Mouse (Mus musculus): Measurements from ENCODE around the gene Uap1. TPM values are rescaled to one million over a fixed set of nuclear protein-coding genes. Genes with fewer than 3 reads are reported as not detected.
"Not testable (repeated sequence)": the region's sequence is repeated elsewhere in the genome, so short reads cannot be mapped to it uniquely, and the experiment has no call there.

Gene Uap1
- total RNA-seq, 2 experiments from 2014 or later = 49.1 to 55.4 TPM

- intact Hi-C loops (cut with DNase I) = loop anchor here (2.0 to 5.0 kb wide), 6 partner anchors 38 to 604 kb away; partner anchors contain the start of genes Nuf2 and Uap1
- peak; percentile 69 to 82 for DNase-seq
Measured at GRCm38 (mm10) chr1:170136351-170137009, 38.3 kb downstream of the Uap1 start.

GRCm38 (mm10) chr1:170134264-170134663 is 40.5 kb downstream of the Uap1 start:
- no peak for DNase-seq
- intact Hi-C loops (cut with DNase I) = no loop called here

GRCm38 (mm10) chr1:170130962-170131361 is 43.8 kb downstream of the Uap1 start:
- intact Hi-C loops (cut with DNase I) = no loop called here
- no peak for DNase-seq

- no peak for DNase-seq
- intact Hi-C loops (cut with DNase I) = no loop called here
Measured at GRCm38 (mm10) chr1:170124644-170125043, 50.1 kb downstream of the Uap1 start.

GRCm38 (mm10) chr1:170113616-170114015 is 61.1 kb downstream of the Uap1 start:
- no peak for DNase-seq
- intact Hi-C loops (cut with DNase I) = loop anchor here (5.0 kb wide), 1 partner anchor 101 kb away; no protein-coding TSS in a partner anchor

DNA sequence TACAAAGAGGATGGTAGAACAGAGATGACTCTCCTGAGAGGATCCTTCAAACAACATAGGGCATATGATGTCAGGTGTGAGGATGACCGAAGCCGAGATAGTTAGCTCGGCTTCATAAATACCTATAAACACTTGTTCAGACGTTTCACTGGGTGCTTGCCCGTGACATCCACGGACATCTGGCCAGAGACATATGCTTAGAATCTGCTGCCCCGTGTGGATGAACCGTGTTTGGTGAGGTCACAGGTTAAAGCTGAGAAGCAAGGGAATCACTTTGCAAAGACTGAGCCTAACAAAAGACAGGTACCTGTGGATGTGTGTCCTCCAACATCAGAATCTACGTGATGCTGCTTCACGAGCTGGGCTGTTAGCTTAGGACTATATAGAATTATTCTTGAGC is 62.5 kb downstream of the Uap1 start:
- no peak for DNase-seq
- intact Hi-C loops (cut with DNase I) = loop anchor here (5.0 kb wide), 1 partner anchor 100 kb away; no protein-coding TSS in a partner anchor

GRCm38 (mm10) chr1:170111651-170112226 is 63.0 kb downstream of the Uap1 start:
- intact Hi-C loops (cut with DNase I) = loop anchor here (5.0 kb wide), 1 partner anchor 99 kb away; no protein-coding TSS in a partner anchor
- DNase-seq = no peak

GRCm38 (mm10) chr1:170110516-170111332 is 64.0 kb downstream of the Uap1 start, which contains the start of gene Ddr2:
Gene Ddr2, minus strand, starts transcription at chr1:170110762.
- intact Hi-C loops (cut with DNase I) = loop anchor here (5.0 kb wide), 1 partner anchor 98 kb away; no protein-coding TSS in a partner anchor
- DNase-seq = peak; percentile 73 to 74

GRCm38 (mm10) chr1:170109776-170110515 is 64.8 kb downstream of the Uap1 start:
- DNase-seq = peak; percentile 14 to 25
- intact Hi-C loops (cut with DNase I) = loop anchor here (5.0 kb wide), 2 partner anchors 48 to 98 kb away; no protein-coding TSS in a partner anchor

DNA sequence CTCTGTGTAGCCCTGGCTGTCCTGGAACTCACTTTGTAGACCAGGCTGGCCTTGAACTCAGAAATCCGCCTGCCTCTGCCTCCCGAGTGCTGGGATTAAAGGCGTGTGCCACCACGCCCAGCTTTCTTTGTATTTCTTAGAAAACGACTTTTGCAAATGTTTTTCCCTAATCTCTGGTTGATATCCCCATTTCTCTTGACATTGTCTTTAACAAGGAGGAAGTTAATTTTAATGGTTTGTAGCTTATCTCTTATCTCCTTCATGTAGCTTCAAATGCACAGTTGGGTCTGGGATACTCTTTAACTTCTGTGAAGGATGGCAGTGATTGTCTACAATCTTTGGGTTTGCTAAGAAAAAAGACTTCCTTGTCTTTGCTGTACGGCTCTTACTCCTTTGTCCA is 71.9 kb downstream of the Uap1 start:
- DNase-seq; intact Hi-C loops (cut with DNase I): not testable (repeated sequence)

Other genes with a start within 250 kb of the Uap1 start
- gene Ccdc190, start 246.3 kb downstream of the Uap1 start, total RNA-seq (2021) = under 1 TPM; 0.29 to 0.36 TPM
- 10 to 100 TPM; 16.6 to 17.6 TPM for gene Hsd17b7, start 205.7 kb downstream of the Uap1 start, total RNA-seq (2021)
- 10 to 100 TPM; 25.3 to 26.8 TPM for gene Ddr2, start 64.2 kb downstream of the Uap1 start, total RNA-seq (2021)
- 10 to 100 TPM; 19.9 to 23.2 TPM for gene Uhmk1, start 40.4 kb upstream of the Uap1 start, total RNA-seq (2021)
- not detected for gene Sh2d1b2, start 57.8 kb upstream of the Uap1 start, total RNA-seq (2021)
- under 1 TPM in 1 of 2 experiments, not detected in 1; 0.10 TPM for gene Sh2d1b1, start 102.4 kb upstream of the Uap1 start, total RNA-seq (2021)
- 1 to 10 TPM; 8.2 to 8.6 TPM for gene Gm7694, start 131.4 kb upstream of the Uap1 start, total RNA-seq (2021)
- gene Spata46, start 133.8 kb upstream of the Uap1 start, total RNA-seq (2021) = not detected